Mouse (Mus musculus): ENCODE measurements around the gene Gbp10. TPM values are rescaled to one million over a fixed set of nuclear protein-coding genes. Genes with fewer than 3 reads are reported as not detected.
"Not testable (repeated sequence)": the region's sequence is repeated elsewhere in the genome, so short reads cannot be mapped to it uniquely, and the experiment has no call there.

Gene Gbp10
- total RNA-seq, 1 experiment, result 0.22 TPM

DNA sequence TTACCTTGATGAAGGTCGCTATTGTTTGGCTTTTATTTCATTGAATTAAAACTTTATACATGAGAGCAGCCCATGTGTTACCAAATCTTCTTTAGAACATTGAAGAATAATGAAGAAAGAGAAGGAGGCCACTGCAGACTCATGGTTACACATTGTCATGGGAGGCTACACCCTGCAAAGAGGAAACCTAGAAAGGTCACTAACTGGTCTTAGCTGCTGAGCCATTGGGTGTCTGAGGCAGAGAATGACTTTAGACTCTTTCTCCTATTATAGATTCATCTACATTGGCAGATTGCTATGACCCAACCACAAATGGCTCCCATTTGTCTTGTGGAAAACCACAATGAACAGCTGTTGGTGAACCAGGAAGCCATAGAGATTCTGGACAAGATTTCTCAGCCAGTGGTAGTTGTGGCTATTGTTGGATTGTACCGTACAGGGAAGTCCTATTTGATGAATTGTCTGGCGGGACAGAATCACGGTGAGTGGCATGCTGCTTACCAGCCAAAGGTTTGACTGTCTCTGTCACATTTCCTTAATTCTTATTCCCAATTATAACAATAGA lies 38.5 kb downstream of the Gbp10 start:
- H3K4me1 ChIP-seq (ENCODE audit: control insufficient read depth in 2 of 2, insufficient read depth in 2 of 2, low read length in 2 of 2, poor library complexity in 1 of 2); H3K9me3 ChIP-seq (ENCODE audit: control insufficient read depth, insufficient read depth, low read depth, low read length); H3K36me3 ChIP-seq (ENCODE audit: control insufficient read depth, insufficient read depth, low read length, poor library complexity, severe bottlenecking); H3K9ac ChIP-seq (ENCODE audit: insufficient read depth, low read depth, low read length, poor library complexity, severe bottlenecking); in situ Hi-C loops (cut with MboI; ENCODE audit: low sequenced_read_pairs in 2 of 2, unreplicated experiment in 2 of 2); DNase-seq (ENCODE audit: low read depth, low spot score); H3K27ac ChIP-seq (ENCODE audit: insufficient read depth, low read depth, low read length, poor library complexity, severe bottlenecking); H3K4me3 ChIP-seq (ENCODE audit: insufficient read depth in 1 of 2, low read depth in 1 of 2, low read length in 2 of 2, poor library complexity in 1 of 2, severe bottlenecking in 1 of 2): not testable (repeated sequence)

DNA sequence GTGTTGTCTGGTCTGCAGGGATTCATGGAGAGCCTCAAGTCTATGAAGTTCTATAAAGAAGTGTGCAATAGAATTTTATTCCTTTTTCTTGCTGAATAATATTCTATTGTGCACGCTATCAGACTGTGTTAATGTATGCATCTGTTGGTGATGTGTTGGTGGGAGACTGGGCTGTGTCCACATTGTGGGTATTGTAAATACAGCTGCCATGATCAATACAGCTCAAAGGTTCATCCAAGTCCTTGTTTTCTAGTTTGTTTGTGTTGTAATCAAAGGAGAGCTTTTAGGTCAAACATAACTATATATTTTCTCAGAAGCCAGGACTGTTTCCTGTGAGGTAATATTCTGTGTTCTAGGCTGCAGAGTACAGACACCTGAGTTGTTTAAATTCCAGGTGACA lies 40.2 kb downstream of the Gbp10 start:
- in situ Hi-C loops (cut with MboI; ENCODE audit: low sequenced_read_pairs in 2 of 2, unreplicated experiment in 2 of 2); H3K4me3 ChIP-seq (ENCODE audit: insufficient read depth in 1 of 2, low read depth in 1 of 2, low read length in 2 of 2, poor library complexity in 1 of 2, severe bottlenecking in 1 of 2); H3K9ac ChIP-seq (ENCODE audit: insufficient read depth, low read depth, low read length, poor library complexity, severe bottlenecking); H3K9me3 ChIP-seq (ENCODE audit: control insufficient read depth, insufficient read depth, low read depth, low read length); H3K36me3 ChIP-seq (ENCODE audit: control insufficient read depth, insufficient read depth, low read length, poor library complexity, severe bottlenecking); H3K4me1 ChIP-seq (ENCODE audit: control insufficient read depth in 2 of 2, insufficient read depth in 2 of 2, low read length in 2 of 2, poor library complexity in 1 of 2); DNase-seq (ENCODE audit: low read depth, low spot score); H3K27ac ChIP-seq (ENCODE audit: insufficient read depth, low read depth, low read length, poor library complexity, severe bottlenecking): not testable (repeated sequence)

DNA sequence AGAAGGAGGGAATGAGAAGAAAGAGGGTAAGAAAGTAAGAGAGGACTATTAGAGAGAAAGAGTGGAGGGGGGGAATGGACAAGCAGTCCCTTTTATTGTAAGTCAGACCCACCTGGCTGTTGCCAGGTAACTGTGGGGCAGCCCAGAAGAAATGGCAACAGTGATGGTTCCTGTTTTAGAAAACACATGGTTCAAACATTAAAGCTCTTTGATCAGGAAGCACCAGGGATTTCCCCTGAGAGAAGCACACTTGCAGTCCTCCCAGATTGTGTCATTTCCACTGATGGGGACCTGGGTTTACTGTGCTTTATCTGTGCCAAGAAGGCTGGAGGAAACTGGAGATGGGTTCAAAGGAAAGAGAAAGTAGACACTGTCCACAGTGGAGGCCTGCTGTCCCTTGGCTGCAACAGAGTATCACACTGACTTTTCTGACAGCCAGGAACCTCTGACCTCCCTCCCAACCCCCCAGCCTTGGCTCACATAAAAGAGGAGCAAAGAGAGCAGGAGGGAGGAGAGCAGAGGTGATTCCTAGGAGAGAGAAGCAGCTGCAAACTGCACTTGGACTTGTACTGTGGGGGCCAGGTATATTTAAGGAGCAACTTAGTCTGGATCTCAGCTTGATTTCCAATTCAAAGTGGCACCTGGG lies 41.3 kb downstream of the Gbp10 start:
- H3K27ac ChIP-seq (ENCODE audit: insufficient read depth, low read depth, low read length, poor library complexity, severe bottlenecking); in situ Hi-C loops (cut with MboI; ENCODE audit: low sequenced_read_pairs in 2 of 2, unreplicated experiment in 2 of 2); H3K4me3 ChIP-seq (ENCODE audit: insufficient read depth in 1 of 2, low read depth in 1 of 2, low read length in 2 of 2, poor library complexity in 1 of 2, severe bottlenecking in 1 of 2); H3K36me3 ChIP-seq (ENCODE audit: control insufficient read depth, insufficient read depth, low read length, poor library complexity, severe bottlenecking); DNase-seq (ENCODE audit: low read depth, low spot score); H3K9me3 ChIP-seq (ENCODE audit: control insufficient read depth, insufficient read depth, low read depth, low read length); H3K4me1 ChIP-seq (ENCODE audit: control insufficient read depth in 2 of 2, insufficient read depth in 2 of 2, low read length in 2 of 2, poor library complexity in 1 of 2); H3K9ac ChIP-seq (ENCODE audit: insufficient read depth, low read depth, low read length, poor library complexity, severe bottlenecking): not testable (repeated sequence)

DNA sequence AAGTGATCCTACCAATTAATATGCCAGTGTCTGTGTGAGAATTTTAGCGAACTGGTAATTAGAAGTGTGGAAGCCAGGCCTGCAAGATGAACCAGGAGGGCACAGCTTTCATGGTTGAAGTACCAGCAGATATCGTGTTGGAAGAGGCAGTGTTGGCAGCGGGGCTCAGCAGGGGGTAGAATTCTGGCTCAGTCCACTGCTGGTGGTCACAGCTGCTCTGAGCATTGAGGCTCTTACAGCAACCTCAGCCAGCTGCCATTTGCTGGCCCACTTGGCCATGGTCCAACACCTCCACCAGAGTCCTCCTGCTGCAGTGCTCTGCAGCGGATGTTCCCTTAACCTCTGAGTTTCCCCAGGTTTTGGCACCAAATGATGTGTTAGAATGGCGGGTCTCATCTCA lies 43.0 kb downstream of the Gbp10 start:
- in situ Hi-C loops (cut with MboI; ENCODE audit: low sequenced_read_pairs in 2 of 2, unreplicated experiment in 2 of 2); H3K36me3 ChIP-seq (ENCODE audit: control insufficient read depth, insufficient read depth, low read length, poor library complexity, severe bottlenecking): not testable (repeated sequence)

DNA sequence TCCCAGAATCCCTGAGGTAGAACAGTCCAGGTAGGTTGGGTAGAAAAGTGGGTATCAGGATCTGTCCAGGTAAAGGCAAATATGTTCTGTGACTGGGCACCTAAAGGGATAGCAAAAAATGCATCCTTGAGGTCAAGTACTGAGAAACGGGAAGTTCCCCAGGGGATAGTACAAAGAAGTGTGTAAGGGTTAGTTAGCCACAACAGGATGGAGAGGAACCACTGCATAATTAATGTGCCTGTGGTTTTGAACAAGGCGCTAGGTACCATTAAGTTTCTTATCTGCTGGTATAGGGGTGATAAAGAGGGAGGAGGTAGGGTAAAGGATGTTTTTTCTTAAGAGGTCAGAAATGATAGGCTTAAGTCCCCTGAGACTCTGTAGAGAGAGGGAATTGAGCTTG lies 46.8 kb downstream of the Gbp10 start:
- H3K9ac ChIP-seq (ENCODE audit: insufficient read depth, low read depth, low read length, poor library complexity, severe bottlenecking); H3K4me3 ChIP-seq (ENCODE audit: insufficient read depth in 1 of 2, low read depth in 1 of 2, low read length in 2 of 2, poor library complexity in 1 of 2, severe bottlenecking in 1 of 2); H3K9me3 ChIP-seq (ENCODE audit: control insufficient read depth, insufficient read depth, low read depth, low read length); H3K27ac ChIP-seq (ENCODE audit: insufficient read depth, low read depth, low read length, poor library complexity, severe bottlenecking); H3K4me1 ChIP-seq (ENCODE audit: control insufficient read depth in 2 of 2, insufficient read depth in 2 of 2, low read length in 2 of 2, poor library complexity in 1 of 2); in situ Hi-C loops (cut with MboI; ENCODE audit: low sequenced_read_pairs in 2 of 2, unreplicated experiment in 2 of 2); DNase-seq (ENCODE audit: low read depth, low spot score); H3K36me3 ChIP-seq (ENCODE audit: control insufficient read depth, insufficient read depth, low read length, poor library complexity, severe bottlenecking): not testable (repeated sequence)

More for the DNA sequence above, 43.0 kb downstream of the Gbp10 start:
- H3K9me3 ChIP-seq (ENCODE audit: control insufficient read depth, insufficient read depth, low read depth, low read length); H3K27ac ChIP-seq (ENCODE audit: insufficient read depth, low read depth, low read length, poor library complexity, severe bottlenecking); DNase-seq (ENCODE audit: low read depth, low spot score); H3K4me1 ChIP-seq (ENCODE audit: control insufficient read depth in 2 of 2, insufficient read depth in 2 of 2, low read length in 2 of 2, poor library complexity in 1 of 2); H3K9ac ChIP-seq (ENCODE audit: insufficient read depth, low read depth, low read length, poor library complexity, severe bottlenecking); H3K4me3 ChIP-seq (ENCODE audit: insufficient read depth in 1 of 2, low read depth in 1 of 2, low read length in 2 of 2, poor library complexity in 1 of 2, severe bottlenecking in 1 of 2): not testable (repeated sequence)

DNA sequence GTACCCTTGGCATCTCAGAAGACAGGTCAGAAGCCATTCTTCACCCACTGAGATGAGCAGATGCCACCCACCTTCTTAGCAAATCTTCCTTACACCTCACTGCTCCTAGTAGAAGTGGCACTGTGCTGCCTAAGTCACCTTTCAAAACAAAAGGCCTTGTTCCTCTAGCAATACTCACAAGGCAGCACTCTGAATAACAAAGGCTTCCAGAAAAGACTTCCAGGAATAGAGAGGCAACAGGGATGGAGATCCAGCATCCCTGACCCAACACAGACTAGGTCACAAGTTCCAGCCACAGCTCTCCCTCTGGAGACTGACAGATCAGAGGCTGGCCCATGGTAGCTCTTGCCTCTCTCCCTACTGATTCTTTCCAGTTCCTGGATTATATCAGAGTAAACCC lies 57.9 kb downstream of the Gbp10 start:
- TF ChIP-seq ZC3H11A (IDR thresholded peaks at IDR 0.05; ENCODE audit: borderline replicate concordance, low read depth, low read length), result no peak
- TF ChIP-seq ZNF384 (IDR thresholded peaks at IDR 0.05; ENCODE audit: low read depth, low read length), result no peak
- no peak for TF ChIP-seq MAFK (IDR thresholded peaks at IDR 0.05; ENCODE audit: insufficient read depth, low read depth, low read length)
- no peak for TF ChIP-seq CHD2 (IDR thresholded peaks at IDR 0.05; ENCODE audit: low read depth, low read length)
- no peak for TF ChIP-seq HCFC1 (IDR thresholded peaks at IDR 0.05; ENCODE audit: borderline replicate concordance, insufficient read depth, low read length)
- Histone ChIP-seq H3K9me3 (ENCODE audit: control insufficient read depth, insufficient read depth, low read depth, low read length) (no peaks in the 10 kb centered on the region), H3K4me1 (ENCODE audit: control insufficient read depth in 2 of 2, insufficient read depth in 2 of 2, low read length in 2 of 2, poor library complexity in 1 of 2) (peaks cover 1 to 4% of the 10 kb centered on the region in 2 experiments; a peak in 3 of 4 replicates), H3K27ac (ENCODE audit: insufficient read depth, low read depth, low read length, poor library complexity, severe bottlenecking) (no peak overlapping the region), H3K9ac (ENCODE audit: insufficient read depth, low read depth, low read length, poor library complexity, severe bottlenecking) (no peak overlapping the region), H3K36me3 (ENCODE audit: control insufficient read depth, insufficient read depth, low read length, poor library complexity, severe bottlenecking) (no peaks in the 10 kb centered on the region), H3K4me3 (ENCODE audit: insufficient read depth in 1 of 2, low read depth in 1 of 2, low read length in 2 of 2, poor library complexity in 1 of 2, severe bottlenecking in 1 of 2) (no peak overlapping the region)
- in situ Hi-C loops (cut with MboI; ENCODE audit: low sequenced_read_pairs in 2 of 2, unreplicated experiment in 2 of 2), result no loop called here
- peak; percentile 27 for DNase-seq (ENCODE audit: low read depth, low spot score)

All from ES-E14 (cell line).